16 mouse cellular contexts compared by ENCODE assay signal in the genomic region with DNA sequence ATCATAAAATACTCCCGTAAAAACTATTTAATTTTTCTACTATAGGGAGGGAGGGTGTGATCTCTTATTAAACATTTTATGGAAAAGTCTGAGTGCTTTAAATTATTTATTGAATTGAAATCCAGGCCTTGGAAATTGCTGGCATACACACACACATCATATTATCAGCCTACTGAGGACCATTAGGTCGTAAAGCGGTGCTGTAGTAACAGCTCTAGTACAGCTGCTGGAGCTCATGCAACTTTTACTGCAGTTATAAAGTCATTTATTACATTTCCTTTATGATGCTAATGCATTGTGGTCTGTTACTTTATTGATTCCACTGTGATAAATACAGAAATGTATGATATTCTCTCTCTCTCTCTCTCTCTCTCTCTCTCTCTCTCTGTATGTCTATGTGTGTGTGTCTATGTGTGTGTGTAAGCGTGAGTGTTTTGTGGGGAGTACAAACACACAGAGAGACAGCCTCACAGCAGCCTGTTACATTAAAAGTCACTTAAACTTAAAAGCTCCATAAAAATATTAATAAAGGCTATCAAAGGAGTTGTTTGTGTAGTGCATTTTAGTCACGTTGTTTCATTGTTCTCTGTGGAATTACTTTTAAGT.
"Had no signal": no experiment of that assay in that cellular context is flagged by ENCODE, and none has a peak within 500 bp of the region (broad histone marks: within the 10 kb centered on the region; RNA-seq: fewer than 3 reads in every experiment).

No protein-coding gene starts in this region.

- H3K36me3 ChIP-seq: liver, embryonic 15.5 days had no signal

- H3K9ac ChIP-seq: liver, embryonic 15.5 days had no signal

- H3K27ac ChIP-seq: hindbrain, postnatal 0 days; layer of hippocampus, adult 2 months; liver, embryonic 15.5 days had no signal

- DNase-seq: kidney, adult 11 months; kidney, adult 9 months; kidney, postnatal 10 days; kidney, postnatal 4 days; lung, adult 2 months; lung, postnatal 36 days; right cerebral cortex, adult 18-20 months; right cerebral cortex, postnatal 25 days; thymus, postnatal 4 days had no signal

- H3K4me3 ChIP-seq: layer of hippocampus, adult 2 months; liver, embryonic 15.5 days had no signal

- H3K4me2 ChIP-seq: liver, embryonic 11.5 days; liver, embryonic 15.5 days; midbrain, embryonic 11.5 days had no signal

- H3K9me3 ChIP-seq: liver, embryonic 15.5 days had no signal

- ATAC-seq: hindbrain, postnatal 0 days; lung, postnatal 0 days; midbrain, embryonic 16.5 days had no signal

- H3K4me1 ChIP-seq: liver, embryonic 15.5 days had no signal

- H3K27me3 ChIP-seq: liver, embryonic 15.5 days had no signal
